23 mouse cellular contexts compared by ENCODE assay signal in genomic region chr13:51297231-51297880, GRCm38 (mm10).
DNase-seq lines count a peak whose midpoint lies in the region; ATAC-seq and TF ChIP-seq lines count a peak whose summit lies in the region.
"Had no signal": no experiment of that assay in that cellular context is flagged by ENCODE, and none has a peak within 500 bp of the region (broad histone marks: within the 10 kb centered on the region; RNA-seq: fewer than 3 reads in every experiment).

No protein-coding gene starts in this region.

- H3K4me2 ChIP-seq in forebrain, embryonic 15.5 days (replicated peaks) = no peak overlapping the region
- no peak overlapping the region for H3K4me2 ChIP-seq in heart, postnatal 0 days (ENCODE audit: low read depth, low read length)
- H3K4me2 ChIP-seq in kidney, postnatal 0 days (ENCODE audit: low read length) = no peak overlapping the region
- H3K4me2 ChIP-seq in lung, postnatal 0 days (replicated peaks; ENCODE audit: low read depth, low read length) = no peak overlapping the region
- H3K4me2 ChIP-seq: embryonic facial prominence, embryonic 12.5 days; heart, embryonic 13.5 days; hindbrain, embryonic 14.5 days had no signal

- no peak overlapping the region for H3K4me3 ChIP-seq in forebrain, embryonic 10.5 days
- H3K4me3 ChIP-seq in forebrain, embryonic 15.5 days = no peak overlapping the region
- no peak overlapping the region for H3K4me3 ChIP-seq in heart, postnatal 0 days (ENCODE audit: low read depth, low read length)
- H3K4me3 ChIP-seq in kidney, postnatal 0 days (replicated peaks; ENCODE audit: low read depth, low read length) = no peak overlapping the region
- no peak overlapping the region for H3K4me3 ChIP-seq in lung, postnatal 0 days (ENCODE audit: low read depth, low read length)
- H3K4me3 ChIP-seq: embryonic facial prominence, embryonic 12.5 days; heart, embryonic 13.5 days had no signal

- intact Hi-C loops in heart, postnatal 36 days (cut with DNase I) = no loop called here

- H3K9me3 ChIP-seq in forebrain, embryonic 10.5 days = no peaks in the 10 kb centered on the region
- no peaks in the 10 kb centered on the region for H3K9me3 ChIP-seq in forebrain, embryonic 15.5 days
- H3K9me3 ChIP-seq in heart, postnatal 0 days (replicated peaks; ENCODE audit: control insufficient read depth, low read length) = no peaks in the 10 kb centered on the region
- H3K9me3 ChIP-seq in kidney, postnatal 0 days (replicated peaks; ENCODE audit: low read length) = no peaks in the 10 kb centered on the region
- no peaks in the 10 kb centered on the region for H3K9me3 ChIP-seq in lung, postnatal 0 days (ENCODE audit: low read length)
- H3K9me3 ChIP-seq: embryonic facial prominence, embryonic 12.5 days had no signal

- TF ChIP-seq CTCF in heart, postnatal 0 days (IDR thresholded peaks at IDR 0.05; ENCODE audit: low read depth) = no peak
- TF ChIP-seq CTCF in kidney, postnatal 0 days (IDR thresholded peaks at IDR 0.05; ENCODE audit: low read depth) = no peak
- TF ChIP-seq CTCF in lung, postnatal 0 days (IDR thresholded peaks at IDR 0.05) = no peak

- H3K27me3 ChIP-seq in forebrain, embryonic 10.5 days (ENCODE audit: poor library complexity, severe bottlenecking) = no peaks in the 10 kb centered on the region
- no peaks in the 10 kb centered on the region for H3K27me3 ChIP-seq in forebrain, embryonic 15.5 days
- no peaks in the 10 kb centered on the region for H3K27me3 ChIP-seq in heart, postnatal 0 days (ENCODE audit: control insufficient read depth, insufficient read depth, low read length)
- H3K27me3 ChIP-seq in kidney, postnatal 0 days (ENCODE audit: insufficient read depth, low read length) = no peaks in the 10 kb centered on the region
- H3K27me3 ChIP-seq in lung, postnatal 0 days (replicated peaks; ENCODE audit: insufficient read depth, low read length) = no peaks in the 10 kb centered on the region
- H3K27me3 ChIP-seq: embryonic facial prominence, embryonic 12.5 days; heart, embryonic 13.5 days had no signal

- no peak for DNase-seq in forebrain, embryonic 10.5 days (ENCODE audit: extremely low spot score, low spot score)
- DNase-seq in heart, postnatal 0 days (ENCODE audit: low spot score) = no peak
- no peak for DNase-seq in heart, postnatal 36 days
- no peak for DNase-seq in kidney, postnatal 0 days (ENCODE audit: low spot score)
- DNase-seq in kidney, adult 8-10 months = no peak
- no peak for DNase-seq in cerebellum, postnatal 36 days
- DNase-seq in lung, postnatal 0 days (ENCODE audit: low spot score) = no peak
- DNase-seq: adrenal gland, adult 8-10 months; adrenal gland, postnatal 25 days; cerebellum, adult 11-12 months; cerebellum, adult 8-10 months; cerebellum, postnatal 10 days; gastrocnemius, postnatal 10 days; gastrocnemius, postnatal 36 days had no signal

- ATAC-seq in forebrain, embryonic 15.5 days (replicated peaks) = no peak
- no peak for ATAC-seq in heart, postnatal 0 days (ENCODE audit: insufficient read depth, low read depth)
- no peak for ATAC-seq in kidney, postnatal 0 days (replicated peaks; ENCODE audit: low FRiP score, low read depth)
- ATAC-seq in lung, postnatal 0 days = no peak
- ATAC-seq: activated CD4-positive, CD25-positive, alpha-beta regulatory T cell, adult 4 months; forebrain, embryonic 14.5 days; hindbrain, postnatal 0 days; inflammation-experienced regulatory T-cells, adult 6 months; intestine, embryonic 16.5 days had no signal

- TF ChIP-seq EP300 in heart, postnatal 0 days (IDR thresholded peaks at IDR 0.05; ENCODE audit: low read depth) = no peak
- TF ChIP-seq EP300 in lung, postnatal 0 days (IDR thresholded peaks at IDR 0.05) = no peak

- peaks cover 14% of the 10 kb centered on the region for H3K4me1 ChIP-seq in forebrain, embryonic 10.5 days
- H3K4me1 ChIP-seq in forebrain, embryonic 15.5 days = no peaks in the 10 kb centered on the region
- H3K4me1 ChIP-seq in heart, postnatal 0 days (ENCODE audit: control insufficient read depth, insufficient read depth) = peaks cover 19% of the 10 kb centered on the region; the same call in 1 of the 2 replicates
- H3K4me1 ChIP-seq in kidney, postnatal 0 days (replicated peaks; ENCODE audit: insufficient read depth, low read length) = no peaks in the 10 kb centered on the region
- no peaks in the 10 kb centered on the region for H3K4me1 ChIP-seq in lung, postnatal 0 days (ENCODE audit: insufficient read depth, low read depth, low read length)

- WGBS in forebrain, embryonic 10.5 days = 95% methylated on average over 13 of the region's 13 CpGs
- WGBS in forebrain, embryonic 15.5 days = 94% methylated on average over 13 of the region's 13 CpGs
- 85% methylated on average over 13 of the region's 13 CpGs for WGBS in heart, postnatal 0 days
- WGBS in kidney, postnatal 0 days = 86% methylated on average over 13 of the region's 13 CpGs
- WGBS in lung, postnatal 0 days = 80% methylated on average over 13 of the region's 13 CpGs

- no peaks in the 10 kb centered on the region for H3K36me3 ChIP-seq in forebrain, embryonic 10.5 days (replicated peaks)
- no peaks in the 10 kb centered on the region for H3K36me3 ChIP-seq in forebrain, embryonic 15.5 days
- no peaks in the 10 kb centered on the region for H3K36me3 ChIP-seq in heart, postnatal 0 days (replicated peaks; ENCODE audit: control insufficient read depth, insufficient read depth, low read length)
- no peaks in the 10 kb centered on the region for H3K36me3 ChIP-seq in kidney, postnatal 0 days (ENCODE audit: insufficient read depth, low read length)
- H3K36me3 ChIP-seq in lung, postnatal 0 days (ENCODE audit: insufficient read depth, low read length) = no peaks in the 10 kb centered on the region
- H3K36me3 ChIP-seq: embryonic facial prominence, embryonic 12.5 days; heart, embryonic 13.5 days had no signal

- no peak overlapping the region for H3K9ac ChIP-seq in forebrain, embryonic 15.5 days (replicated peaks)
- H3K9ac ChIP-seq in heart, postnatal 0 days (replicated peaks; ENCODE audit: low read depth, low read length) = no peak overlapping the region
- no peak overlapping the region for H3K9ac ChIP-seq in kidney, postnatal 0 days (ENCODE audit: low read depth, low read length)
- H3K9ac ChIP-seq in lung, postnatal 0 days (replicated peaks; ENCODE audit: low read depth) = no peak overlapping the region
- H3K9ac ChIP-seq: embryonic facial prominence, embryonic 12.5 days; heart, embryonic 13.5 days; hindbrain, embryonic 14.5 days had no signal

- peak overlapping the region; percentile 35; the same call in 1 of the 2 replicates for H3K27ac ChIP-seq in forebrain, embryonic 10.5 days
- no peak overlapping the region for H3K27ac ChIP-seq in forebrain, embryonic 15.5 days (replicated peaks)
- H3K27ac ChIP-seq in heart, postnatal 0 days (ENCODE audit: low read depth) = 0 out of 2 replicates have a peak overlapping the region, but pooled peaks have one; percentile 21
- 0 out of 2 replicates have a peak overlapping the region, but pooled peaks have one; percentile 10 for H3K27ac ChIP-seq in kidney, postnatal 0 days
- H3K27ac ChIP-seq in lung, postnatal 0 days (ENCODE audit: low read length) = no peak overlapping the region
- H3K27ac ChIP-seq: heart, embryonic 13.5 days; hindbrain, embryonic 14.5 days; hindbrain, postnatal 0 days had no signal

Comparison
In these comparisons a context has a peak if more than half of its experiments do, and no peak if none do; other contexts are left out.
1. H3K27ac ChIP-seq: peak in forebrain, embryonic 10.5 days (single experiment), heart, postnatal 0 days (single experiment) and kidney, postnatal 0 days (single experiment); none in forebrain, embryonic 15.5 days (single experiment) and lung, postnatal 0 days (single experiment).